ENCODE assay signal across 10 mouse cellular contexts in genomic region chr5:122243781-122244523, GRCm38 (mm10). TPM values are rescaled to one million over a fixed set of nuclear protein-coding genes. Genes with fewer than 3 reads are reported as not detected.
DNase-seq lines count a peak whose midpoint lies in the region; ATAC-seq and TF ChIP-seq lines count a peak whose summit lies in the region.
"Had no signal": no experiment of that assay in that cellular context is flagged by ENCODE, and none has a peak within 500 bp of the region (broad histone marks: within the 10 kb centered on the region; RNA-seq: fewer than 3 reads in every experiment).

No protein-coding gene starts in this region.

- peaks cover 50% of the 10 kb centered on the region for H3K36me3 ChIP-seq in midbrain, embryonic 14.5 days (ENCODE audit: control insufficient read depth, insufficient read depth, low read length)

- peak; percentile 34 to 56 for DNase-seq in cerebellum, adult 18-20 months
- no peak for DNase-seq in cerebellum, postnatal 4 days (ENCODE audit: low spot score in 2 of 2)
- DNase-seq in left cerebral cortex, adult 2 months (ENCODE audit: extremely low spot score in 1 of 2, low spot score in 2 of 2): peak in 1 of 2 experiments; percentile 59
- no peak for DNase-seq in left cerebral cortex, postnatal 10 days (ENCODE audit: extremely low spot score in 1 of 2, low spot score in 2 of 2)
- peak; percentile 64 to 76 for DNase-seq in cerebellum, postnatal 25 days
- DNase-seq in midbrain, embryonic 14.5 days: peak; percentile 12
- no peak for DNase-seq in embryo, embryonic 10 days (ENCODE audit: low spot score)
- no peak for DNase-seq in heart, adult 8-10 months (ENCODE audit: low spot score)
- DNase-seq: kidney, postnatal 14 days; spleen, adult 18-20 months had no signal

- H3K27me3 ChIP-seq in midbrain, embryonic 14.5 days (ENCODE audit: control insufficient read depth, insufficient read depth, low read length): no peaks in the 10 kb centered on the region

- no peak for TF ChIP-seq CTCF in left cerebral cortex, adult 2 months (IDR thresholded peaks at IDR 0.05)

- H3K9me3 ChIP-seq in midbrain, embryonic 14.5 days (ENCODE audit: control insufficient read depth, low read length): no peaks in the 10 kb centered on the region

- H3K4me3 ChIP-seq in left cerebral cortex, adult 2 months: no peak overlapping the region
- no peak overlapping the region for H3K4me3 ChIP-seq in midbrain, embryonic 14.5 days (replicated peaks; ENCODE audit: low read depth, low read length)

- H3K4me2 ChIP-seq in midbrain, embryonic 14.5 days (ENCODE audit: low read length): no peak overlapping the region

- ATAC-seq in midbrain, embryonic 14.5 days (ENCODE audit: low FRiP score, low TSS enrichment): no peak

- H3K9ac ChIP-seq in midbrain, embryonic 14.5 days (replicated peaks; ENCODE audit: low read length): no peak overlapping the region

- H3K4me1 ChIP-seq in midbrain, embryonic 14.5 days (ENCODE audit: control insufficient read depth, insufficient read depth, low read length): no peaks in the 10 kb centered on the region

- WGBS in midbrain, embryonic 14.5 days: 74% methylated on average over 17 of the region's 17 CpGs

- H3K27ac ChIP-seq in left cerebral cortex, adult 2 months: peak overlapping the region; percentile 24; the same call in 1 of the 2 replicates
- peak overlapping the region; percentile 28; the same call in 1 of the 2 replicates for H3K27ac ChIP-seq in midbrain, embryonic 14.5 days (replicated peaks; ENCODE audit: low read depth, low read length)

- intact Hi-C loops in left cerebral cortex, adult 2 months (cut with DNase I): no loop called here
- intact Hi-C loops in left cerebral cortex, postnatal 10 days (cut with DNase I): no loop called here

RNA-seq across cellular contexts. Expression of gene Tctn1, which starts 20.3 kb away (rescaled TPM):
- 10 to 100 TPM; 13.5 to 13.7 TPM for total RNA-seq in left cerebral cortex, adult 2 months (2021)
- 10 to 100 TPM; 13.1 to 15.6 TPM for total RNA-seq in left cerebral cortex, postnatal 10 days (2021)
- polyA plus RNA-seq in midbrain, embryonic 14.5 days (2014; fragmentation: Nextera tagmentation; extraction: Ambion mirVana): 6.2 and 6.6 TPM in 2 replicates
- total RNA-seq in heart, adult 8-10 months (2022): 1 to 10 TPM; 3.5 to 5.1 (median 3.8) TPM

RNA-seq across cellular contexts. Expression of gene Hvcn1, which starts 37.3 kb away (rescaled TPM):
- total RNA-seq in left cerebral cortex, adult 2 months (2021): 1 to 10 TPM; 2.1 to 2.2 TPM
- total RNA-seq in left cerebral cortex, postnatal 10 days (2021): 1 to 10 TPM; 2.1 to 2.6 TPM
- 1.8 and 2.5 TPM in 2 replicates for polyA plus RNA-seq in midbrain, embryonic 14.5 days (2014; fragmentation: Nextera tagmentation; extraction: Ambion mirVana)
- total RNA-seq in heart, adult 8-10 months (2022): 1 to 10 TPM; 1.1 to 1.8 (median 1.5) TPM

RNA-seq across cellular contexts. Expression of gene Pptc7, which starts 40.2 kb away (rescaled TPM):
- total RNA-seq in left cerebral cortex, adult 2 months (2021): 10 to 100 TPM; 41.2 to 42.5 TPM
- 10 to 100 TPM; 22.8 to 24.1 TPM for total RNA-seq in left cerebral cortex, postnatal 10 days (2021)
- 8.5 and 9.1 TPM in 2 replicates for polyA plus RNA-seq in midbrain, embryonic 14.5 days (2014; fragmentation: Nextera tagmentation; extraction: Ambion mirVana)
- 100 to 1,000 TPM; 103 to 141 (median 121) TPM for total RNA-seq in heart, adult 8-10 months (2022)

Comparison
In these comparisons a context has a peak if more than half of its experiments do, and no peak if none do; other contexts are left out.
1. DNase-seq: peak in cerebellum, adult 18-20 months (2 of 2), cerebellum, postnatal 25 days (2 of 2) and midbrain, embryonic 14.5 days (single experiment); none in cerebellum, postnatal 4 days (0 of 2), left cerebral cortex, postnatal 10 days (0 of 2), embryo, embryonic 10 days (single experiment) and heart, adult 8-10 months (single experiment).